Mouse (Mus musculus) left cerebral cortex, adult 2 months (tissue): Measurements from ENCODE around the gene Gstk1. TPM values are rescaled to one million over a fixed set of nuclear protein-coding genes. Genes with fewer than 3 reads are reported as not detected.

Experiments
- DNase-seq, 2 experiments: peaks; one replicate each; pipeline ENCODE4 v3.0.0; 2021 to 2022; ENCODE audit warnings: low spot score in 2 of 2, mixed read lengths in 1 of 2; ENCODE audit errors: extremely low spot score in 1 of 2
- H3K27ac ChIP-seq: fragments of 200-600 bp; 2 replicates; pipeline ENCODE4 v1.8.1; 2022
- H3K4me3 ChIP-seq: fragments of 200-600 bp; 2 replicates; pipeline ENCODE4 v1.8.1; 2022
- CTCF ChIP-seq: fragments of 200-600 bp; IDR thresholded peaks from 2 replicates; pipeline ENCODE4 v1.8.1; 2022; ENCODE audit warnings: antibody characterized with exemption, mild to moderate bottlenecking, moderate library complexity
- intact Hi-C: fragments of 180-260 bp; cut with DNase I; formaldehyde crosslinking; loops from one replicate; pipeline ENCODE4 v1.15.1; 2025
- total RNA-seq, 2 experiments: library from RNA; stranded (reverse); gene quantifications; 2 replicates each; pipeline ENCODE4 v1.2.3; 2021

Gene Gstk1
- total RNA-seq, 2 experiments from 2014 or later: 9.0 to 10.0 TPM

GRCm38 (mm10) chr6:42241311-42242045, 4.3 kb upstream of the Gstk1 start:
- Histone ChIP-seq H3K4me3 (no peak overlapping the region), H3K27ac (peak overlapping the region; percentile 8; the same call in 1 of the 2 replicates)
- intact Hi-C loops: no loop called here
- TF ChIP-seq CTCF: no peak
- DNase-seq: no peak

- intact Hi-C loops: no loop called here
- H3K27ac ChIP-seq: no peak overlapping the region
- TF ChIP-seq CTCF: no peak
- no peak for DNase-seq
- no peak overlapping the region for H3K4me3 ChIP-seq
Observed at GRCm38 (mm10) chr6:42247173-42247572, 1.4 kb downstream of the Gstk1 start.

GRCm38 (mm10) chr6:42247981-42248380, 2.2 kb downstream of the Gstk1 start:
- TF ChIP-seq CTCF: no peak
- Histone ChIP-seq H3K27ac (no peak overlapping the region), H3K4me3 (no peak overlapping the region)
- intact Hi-C loops: no loop called here
- DNase-seq: no peak

GRCm38 (mm10) chr6:42251791-42252190, 6.1 kb downstream of the Gstk1 start:
- no peak for TF ChIP-seq CTCF
- intact Hi-C loops: no loop called here
- DNase-seq: no peak
- Histone ChIP-seq H3K27ac (no peak overlapping the region), H3K4me3 (no peak overlapping the region)

- no peak for TF ChIP-seq CTCF
- intact Hi-C loops: no loop called here
Observed at GRCm38 (mm10) chr6:42253103-42253502, 7.4 kb downstream of the Gstk1 start.

GRCm38 (mm10) chr6:42257303-42257863, 11.6 kb downstream of the Gstk1 start:
- DNase-seq: peak; percentile 48 to 52
- H3K27ac ChIP-seq: no peak overlapping the region
- intact Hi-C loops: loop anchor here (1.0 kb wide), 1 partner anchor 30 kb away; no protein-coding TSS in a partner anchor

More at GRCm38 (mm10) chr6:42253103-42253502, 7.4 kb downstream of the Gstk1 start:
- no peak for DNase-seq
- no peak overlapping the region for H3K4me3 ChIP-seq
- no peak overlapping the region for H3K27ac ChIP-seq

GRCm38 (mm10) chr6:42260430-42260829, 14.7 kb downstream of the Gstk1 start:
- no peak for DNase-seq
- Histone ChIP-seq H3K27ac (no peak overlapping the region), H3K4me3 (no peak overlapping the region)
- intact Hi-C loops: no loop called here
- TF ChIP-seq CTCF: no peak

More at GRCm38 (mm10) chr6:42257303-42257863, 11.6 kb downstream of the Gstk1 start:
- peak; percentile 67 for TF ChIP-seq CTCF
- H3K4me3 ChIP-seq: no peak overlapping the region

- no peak within 1 kb of the TSS for H3K27ac ChIP-seq
- no peak within 1 kb of the TSS for H3K4me3 ChIP-seq
- intact Hi-C loops: no loop called here
- TF ChIP-seq CTCF: no peak
- no peak for DNase-seq
Observed at GRCm38 (mm10) chr6:42261524-42262170, 15.9 kb downstream of the Gstk1 start, which contains the start of gene Tmem139. Gene Tmem139 (plus strand): TSS chr6:42261970.

- peak; percentile 99 for TF ChIP-seq CTCF
- intact Hi-C loops: loop anchor here (1.0 to 5.0 kb wide), 4 partner anchors 35 to 660 kb away; partner anchors contain the start of gene Fam131b
- DNase-seq: peak; percentile 97 to 98
- Histone ChIP-seq H3K4me3 (peak within 1 kb of the TSS; percentile 98), H3K27ac (peak within 1 kb of the TSS; percentile 93)
Observed at GRCm38 (mm10) chr6:42264626-42265312, 19.0 kb downstream of the Gstk1 start, which contains the start of gene Casp2. Gene Casp2 (plus strand): TSS chr6:42264985.

- H3K27ac ChIP-seq: peak overlapping the region; percentile 93
- no peak for DNase-seq
- intact Hi-C loops: loop anchor here (1.0 to 5.0 kb wide), 3 partner anchors 57 to 661 kb away; partner anchors contain the start of gene Fam131b
- no peak for TF ChIP-seq CTCF
- peak overlapping the region; percentile 98 for H3K4me3 ChIP-seq
Observed at GRCm38 (mm10) chr6:42265391-42266330, 19.9 kb downstream of the Gstk1 start.
